Mouse (Mus musculus): ENCODE data around the gene Nop14.

GRCm38 (mm10) chr5:34695521-34695920 is 35.6 kb upstream of the Nop14 start:
- no peak for TF ChIP-seq CTCF (IDR thresholded peaks at IDR 0.05; ENCODE audit: borderline replicate concordance, extremely low read depth, insufficient read depth, insufficient read length)
- no peak for TF ChIP-seq POLR2A (IDR thresholded peaks at IDR 0.05; ENCODE audit: borderline replicate concordance, extremely low read depth, insufficient read depth, insufficient read length, poor library complexity, severe bottlenecking)
